Mouse (Mus musculus) spleen, adult 2 months (tissue): ENCODE measurements around the gene Hspb1. TPM values are rescaled to one million over a fixed set of nuclear protein-coding genes. Genes with fewer than 3 reads are reported as not detected.

ENCODE experiments used
- DNase-seq, 2 experiments: peaks; one replicate each; pipeline versions ENCODE4 v3.0.0 to v3.0.0-alpha.2; 2012 to 2021; ENCODE audit warnings: low spot score in 2 of 2, low read depth in 1 of 2
- H3K27ac ChIP-seq: fragments of 200-500 bp; 2 replicates; pipeline ENCODE4 v1.5.1; 2012; ENCODE audit warnings: low read length, inconsistent platforms; ENCODE audit not compliant: insufficient read depth
- H3K27me3 ChIP-seq: fragments of 200-500 bp; 2 replicates; pipeline ENCODE4 v1.6.1; 2012; ENCODE audit warnings: mild to moderate bottlenecking, moderate library complexity, low read length, inconsistent platforms; ENCODE audit not compliant: control insufficient read depth, insufficient read depth
- H3K36me3 ChIP-seq: fragments of 200-500 bp; 2 replicates; pipeline ENCODE4 v1.6.1; 2012; ENCODE audit warnings: mild to moderate bottlenecking, low read length, inconsistent platforms; ENCODE audit not compliant: control insufficient read depth, insufficient read depth
- H3K4me1 ChIP-seq: fragments of 200-500 bp; 2 replicates; pipeline ENCODE4 v1.6.1; 2011; ENCODE audit warnings: inconsistent platforms; ENCODE audit not compliant: control insufficient read depth, insufficient read depth, insufficient read length
- H3K4me3 ChIP-seq: fragments of 200-500 bp; 2 replicates; pipeline ENCODE4 v1.5.1; 2011; ENCODE audit warnings: mild to moderate bottlenecking, inconsistent platforms; ENCODE audit not compliant: insufficient read depth, insufficient read length; ENCODE audit errors: extremely low read depth
- CTCF ChIP-seq: fragments of 200-500 bp; IDR thresholded peaks from 2 replicates; pipeline ENCODE4 v1.5.1; 2011; ENCODE audit warnings: mild to moderate bottlenecking, inconsistent platforms; ENCODE audit not compliant: insufficient read depth, insufficient read length, insufficient replicate concordance; ENCODE audit errors: extremely low read depth
- POLR2A ChIP-seq: fragments of 200-500 bp; IDR thresholded peaks from 2 replicates; pipeline ENCODE4 v1.6.1; 2011; ENCODE audit warnings: low read depth, low read length, inconsistent platforms
- WGBS: fragments of 180-500 bp; shearing (Covaris S2); methylation state at CpG from one replicate; pipeline ENCODE4 v1.1.7; 2018; 5-methylcytosine and 5-hydroxymethylcytosine counted together
- polyA plus RNA-seq: library from polyadenylated mRNA; depleted of rRNA; stranded (reverse); fragments of >200 nt; gene quantifications from 2 replicates; pipeline ENCODE4 v1.2.3, GENCODE M21; 2012

Hspb1 gene
- polyA plus RNA-seq, 1 experiment = 34.0 TPM

GRCm38 (mm10) chr5:135903551-135904151, 15.9 kb downstream of the Hspb1 start:
- 0 out of 2 replicates have a peak, but pooled peaks cover 2% of the 10 kb centered on the region for H3K27me3 ChIP-seq
- TF ChIP-seq CTCF = peak; percentile 89
- no peak for TF ChIP-seq POLR2A
- H3K4me1 ChIP-seq = no peaks in the 10 kb centered on the region; the same call in 1 of the 2 replicates
- H3K4me3 ChIP-seq = peak overlapping the region; percentile 18; the same call in 1 of the 2 replicates
- WGBS = 12% methylated on average over 30 of the region's 30 CpGs
- H3K27ac ChIP-seq = no peak overlapping the region
- no peaks in the 10 kb centered on the region for H3K36me3 ChIP-seq
- DNase-seq = peak in 1 of 2 experiments; percentile 66

- Histone ChIP-seq H3K27ac (no peak overlapping the region), H3K4me3 (no peak overlapping the region), H3K27me3 (0 out of 2 replicates have a peak, but pooled peaks cover 2% of the 10 kb centered on the region), H3K36me3 (peaks cover 4% of the 10 kb centered on the region), H3K4me1 (no peaks in the 10 kb centered on the region; the same call in 1 of the 2 replicates)
- WGBS = 73% methylated on average over 5 of the region's 5 CpGs
- DNase-seq = no peak
- no peak for TF ChIP-seq CTCF
- TF ChIP-seq POLR2A = no peak
Measured at GRCm38 (mm10) chr5:135904259-135904658, 16.5 kb downstream of the Hspb1 start.

DNA sequence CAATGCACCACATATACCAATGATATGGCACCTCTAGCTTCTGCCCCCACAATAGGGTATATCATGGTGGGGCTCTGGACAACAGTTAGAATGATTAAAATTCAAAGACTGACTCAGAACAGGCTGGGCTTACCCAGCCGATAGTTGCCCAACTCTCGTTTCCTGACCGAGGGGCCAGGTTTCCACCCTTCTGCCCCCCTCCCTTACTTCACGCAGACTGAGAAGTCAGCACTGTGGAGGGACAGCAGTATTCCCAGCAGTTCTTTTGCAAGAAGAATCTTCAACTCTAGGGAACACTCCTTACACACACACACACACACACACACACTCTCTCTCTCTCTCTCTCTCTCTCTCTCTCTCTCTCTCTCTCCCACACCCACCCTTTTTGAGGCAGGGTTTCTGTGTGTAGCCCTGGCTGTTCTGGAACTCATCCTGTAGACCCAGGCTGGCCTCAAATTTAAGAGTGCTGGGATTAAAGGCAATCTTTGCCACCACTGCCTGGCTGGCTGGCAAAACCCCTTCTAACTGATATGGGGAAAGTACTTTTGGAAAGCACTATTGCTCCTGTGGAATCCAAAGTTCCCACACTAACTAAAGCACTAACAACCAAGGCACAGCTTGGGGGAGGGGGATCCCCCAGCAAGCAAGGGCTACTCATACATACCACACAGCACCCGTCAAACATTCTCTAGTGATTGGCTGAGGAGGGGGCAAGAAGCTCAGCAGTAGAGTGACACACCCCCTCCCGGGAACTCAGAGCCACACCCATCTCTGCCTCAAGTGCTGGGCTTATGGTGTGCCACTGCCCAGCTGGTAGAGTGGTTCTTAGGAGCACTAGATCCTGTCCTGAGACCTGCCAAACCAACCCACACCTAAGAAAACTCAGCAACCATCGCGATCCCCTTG, 17.9 kb downstream of the Hspb1 start:
- Histone ChIP-seq H3K27me3 (0 out of 2 replicates have a peak, but pooled peaks cover 2% of the 10 kb centered on the region), H3K4me3 (no peak overlapping the region), H3K36me3 (peaks cover 14% of the 10 kb centered on the region), H3K27ac (no peak overlapping the region), H3K4me1 (no peaks in the 10 kb centered on the region; the same call in 1 of the 2 replicates)
- DNase-seq = no peak
- 59% methylated on average over 8 of the region's 8 CpGs for WGBS
- TF ChIP-seq POLR2A (no peak), CTCF (no peak)

- H3K36me3 ChIP-seq = peaks cover 20% of the 10 kb centered on the region
- 44% methylated on average over 4 of the region's 4 CpGs for WGBS
- H3K27ac ChIP-seq = no peak overlapping the region
- H3K27me3 ChIP-seq = 0 out of 2 replicates have a peak, but pooled peaks cover 2% of the 10 kb centered on the region
- no peak overlapping the region for H3K4me3 ChIP-seq
- no peaks in the 10 kb centered on the region; the same call in 1 of the 2 replicates for H3K4me1 ChIP-seq
- DNase-seq = no peak
- TF ChIP-seq POLR2A (no peak), CTCF (no peak)
Measured at GRCm38 (mm10) chr5:135906846-135907245, 19.1 kb downstream of the Hspb1 start.

DNA sequence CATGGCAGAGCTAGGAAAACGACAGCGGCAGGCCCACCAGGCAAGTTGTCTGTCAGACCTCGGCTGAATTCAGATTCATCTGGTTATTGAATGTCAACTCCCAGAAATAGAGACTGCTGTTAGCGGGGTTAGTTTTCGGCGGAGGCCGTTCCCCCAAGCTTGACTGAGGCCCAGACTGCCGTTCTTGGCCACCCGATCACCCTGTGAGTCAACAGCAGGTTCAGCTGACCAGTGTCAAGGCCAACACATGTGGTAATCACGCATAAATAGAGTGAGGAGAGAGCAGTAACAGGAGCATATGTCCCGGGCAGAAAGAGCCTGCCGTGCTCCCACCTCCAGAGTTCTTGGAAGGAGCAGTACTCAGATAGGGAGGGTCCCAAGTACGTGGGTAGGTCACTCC, 19.5 kb downstream of the Hspb1 start:
- Histone ChIP-seq H3K27ac (no peak overlapping the region), H3K27me3 (0 out of 2 replicates have a peak, but pooled peaks cover 2% of the 10 kb centered on the region), H3K4me1 (no peaks in the 10 kb centered on the region; the same call in 1 of the 2 replicates), H3K4me3 (no peak overlapping the region), H3K36me3 (peaks cover 20% of the 10 kb centered on the region)
- TF ChIP-seq CTCF (no peak), POLR2A (no peak)
- DNase-seq = no peak
- WGBS = 85% methylated on average over 13 of the region's 13 CpGs

DNA sequence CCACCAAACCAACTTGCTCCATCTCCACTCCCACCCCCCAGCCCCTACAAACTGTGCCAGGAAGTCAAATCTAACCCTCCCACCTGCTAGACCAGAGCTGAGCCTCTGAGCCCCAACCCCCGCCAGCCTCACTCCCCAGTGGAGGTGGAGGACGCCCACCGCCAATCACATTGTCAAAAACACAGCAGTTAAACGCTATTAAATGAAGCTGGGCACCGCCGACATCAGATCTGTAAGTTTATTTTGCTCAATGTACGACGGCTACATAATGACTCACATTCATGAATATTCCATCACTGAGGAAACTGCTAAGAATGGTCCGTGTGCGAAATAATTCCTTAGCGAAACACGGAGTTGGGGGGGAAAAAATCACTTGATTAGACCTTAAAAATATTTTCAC, 20.5 kb downstream of the Hspb1 start:
- no peaks in the 10 kb centered on the region; the same call in none of the 2 replicates for H3K4me1 ChIP-seq
- WGBS = 86% methylated on average over 12 of the region's 12 CpGs
- 0 out of 2 replicates have a peak, but pooled peaks cover 2% of the 10 kb centered on the region for H3K27me3 ChIP-seq
- TF ChIP-seq POLR2A = no peak
- no peak for TF ChIP-seq CTCF
- H3K4me3 ChIP-seq = no peak overlapping the region
- H3K36me3 ChIP-seq = peaks cover 20% of the 10 kb centered on the region
- no peak overlapping the region for H3K27ac ChIP-seq
- DNase-seq = no peak
